Comparison of ENCODE assay signal across 12 mouse cellular contexts in genomic region chr6:114724351-114724750, GRCm38 (mm10).
DNase-seq lines count a peak whose midpoint lies in the region; ATAC-seq and TF ChIP-seq lines count a peak whose summit lies in the region.
"Had no signal": no experiment of that assay in that cellular context is flagged by ENCODE, and none has a peak within 500 bp of the region (broad histone marks: within the 10 kb centered on the region; RNA-seq: fewer than 3 reads in every experiment).

No protein-coding gene starts in this region.

- H3K36me3 ChIP-seq in heart, embryonic 10.5 days = no peaks in the 10 kb centered on the region
- no peaks in the 10 kb centered on the region for H3K36me3 ChIP-seq in kidney, embryonic 15.5 days
- H3K36me3 ChIP-seq in stomach, embryonic 16.5 days (ENCODE audit: control insufficient read depth, insufficient read depth, low read length) = no peaks in the 10 kb centered on the region
- no peaks in the 10 kb centered on the region for H3K36me3 ChIP-seq in stomach, postnatal 0 days (ENCODE audit: control insufficient read depth, insufficient read depth, low read length)
- H3K36me3 ChIP-seq: embryonic facial prominence, embryonic 13.5 days; midbrain, embryonic 12.5 days had no signal

- no peak overlapping the region for H3K9ac ChIP-seq in kidney, embryonic 15.5 days
- no peak overlapping the region; the same call in 1 of the 2 replicates for H3K9ac ChIP-seq in stomach, embryonic 16.5 days (ENCODE audit: low read length)
- H3K9ac ChIP-seq in stomach, postnatal 0 days (ENCODE audit: low read length) = no peak overlapping the region; the same call in 1 of the 2 replicates
- H3K9ac ChIP-seq: midbrain, embryonic 12.5 days had no signal

- TF ChIP-seq EP300 in stomach, postnatal 0 days (optimal IDR thresholded peaks at IDR 0.05) = no peak

- H3K4me3 ChIP-seq in heart, embryonic 10.5 days = no peak overlapping the region
- H3K4me3 ChIP-seq in kidney, embryonic 15.5 days (replicated peaks) = no peak overlapping the region
- no peak overlapping the region for H3K4me3 ChIP-seq in stomach, embryonic 16.5 days (replicated peaks; ENCODE audit: low read length)
- no peak overlapping the region for H3K4me3 ChIP-seq in stomach, postnatal 0 days (ENCODE audit: low read depth, low read length)
- H3K4me3 ChIP-seq: embryonic facial prominence, embryonic 13.5 days; midbrain, embryonic 12.5 days had no signal

- H3K4me1 ChIP-seq in heart, embryonic 10.5 days = peaks cover 39% of the 10 kb centered on the region
- H3K4me1 ChIP-seq in kidney, embryonic 15.5 days = peaks cover 39% of the 10 kb centered on the region
- H3K4me1 ChIP-seq in stomach, embryonic 16.5 days (ENCODE audit: control insufficient read depth, insufficient read depth, low read length) = peaks cover 9% of the 10 kb centered on the region; the same call in 1 of the 2 replicates
- H3K4me1 ChIP-seq in stomach, postnatal 0 days (replicated peaks; ENCODE audit: control insufficient read depth, insufficient read depth) = no peaks in the 10 kb centered on the region

- no peak for DNase-seq in heart, embryonic 10.5 days (ENCODE audit: low spot score)
- DNase-seq in heart, postnatal 36 days = no peak
- no peak for DNase-seq in kidney, adult 8-10 months
- DNase-seq in stomach, postnatal 0 days (ENCODE audit: low spot score) = no peak
- DNase-seq in spleen, postnatal 14 days (ENCODE audit: low spot score in 2 of 2) = no peak
- DNase-seq in cerebellum, adult 11-12 months = no peak

- intact Hi-C loops in heart, postnatal 36 days (cut with DNase I) = loop anchor here (1.0 to 2.0 kb wide), 2 partner anchors 204 to 282 kb away; no protein-coding TSS in a partner anchor

- 85% methylated on average over 7 of the region's 7 CpGs for WGBS in heart, embryonic 10.5 days
- WGBS in kidney, embryonic 15.5 days = 71% methylated on average over 7 of the region's 7 CpGs
- WGBS in stomach, embryonic 16.5 days = 69% methylated on average over 7 of the region's 7 CpGs
- WGBS in stomach, postnatal 0 days = 71% methylated on average over 7 of the region's 7 CpGs

- H3K27ac ChIP-seq in heart, embryonic 10.5 days = peak overlapping the region; percentile 69; the same call in 1 of the 2 replicates
- H3K27ac ChIP-seq in kidney, embryonic 15.5 days = peak overlapping the region; percentile 75
- H3K27ac ChIP-seq in stomach, embryonic 16.5 days (ENCODE audit: low read length) = peak overlapping the region; percentile 75; the same call in 1 of the 2 replicates
- H3K27ac ChIP-seq in stomach, postnatal 0 days (replicated peaks) = no peak overlapping the region
- H3K27ac ChIP-seq: midbrain, embryonic 12.5 days had no signal

- no peak for ATAC-seq in kidney, embryonic 15.5 days (replicated peaks; ENCODE audit: low FRiP score)
- no peak for ATAC-seq in stomach, embryonic 16.5 days (ENCODE audit: insufficient read depth, low FRiP score)
- ATAC-seq in stomach, postnatal 0 days (ENCODE audit: low FRiP score, low TSS enrichment) = no peak
- ATAC-seq: CD4-positive, CD25-positive, alpha-beta regulatory T cell, adult 4 months; Patski had no signal

- no peak overlapping the region; the same call in 1 of the 2 replicates for H3K4me2 ChIP-seq in kidney, embryonic 15.5 days
- peak overlapping the region; percentile 26; the same call in 1 of the 2 replicates for H3K4me2 ChIP-seq in stomach, embryonic 16.5 days (ENCODE audit: low read depth, low read length)
- no peak overlapping the region for H3K4me2 ChIP-seq in stomach, postnatal 0 days (replicated peaks; ENCODE audit: low read depth)
- H3K4me2 ChIP-seq: midbrain, embryonic 12.5 days had no signal

- H3K27me3 ChIP-seq in heart, embryonic 10.5 days (ENCODE audit: insufficient read depth, poor library complexity, severe bottlenecking) = 0 out of 2 replicates have a peak, but pooled peaks cover 7% of the 10 kb centered on the region
- H3K27me3 ChIP-seq in kidney, embryonic 15.5 days = no peaks in the 10 kb centered on the region
- no peaks in the 10 kb centered on the region for H3K27me3 ChIP-seq in stomach, embryonic 16.5 days (ENCODE audit: control insufficient read depth, insufficient read depth, low read length)
- H3K27me3 ChIP-seq in stomach, postnatal 0 days (ENCODE audit: control insufficient read depth, insufficient read depth, low read length) = no peaks in the 10 kb centered on the region
- H3K27me3 ChIP-seq: embryonic facial prominence, embryonic 13.5 days; midbrain, embryonic 12.5 days; Patski had no signal

- H3K9me3 ChIP-seq in heart, embryonic 10.5 days = no peaks in the 10 kb centered on the region
- no peaks in the 10 kb centered on the region for H3K9me3 ChIP-seq in kidney, embryonic 15.5 days (replicated peaks)
- H3K9me3 ChIP-seq in stomach, embryonic 16.5 days (replicated peaks; ENCODE audit: control insufficient read depth, low read length) = no peaks in the 10 kb centered on the region
- no peaks in the 10 kb centered on the region for H3K9me3 ChIP-seq in stomach, postnatal 0 days (ENCODE audit: control insufficient read depth, low read length)
- H3K9me3 ChIP-seq: embryonic facial prominence, embryonic 13.5 days; midbrain, embryonic 12.5 days had no signal

- TF ChIP-seq CTCF in stomach, postnatal 0 days (IDR thresholded peaks at IDR 0.05; ENCODE audit: low read depth) = no peak
